Mouse (Mus musculus) liver, embryonic 12.5 days (tissue): Measurements from ENCODE around the gene Adamts8. TPM values are rescaled to one million over a fixed set of nuclear protein-coding genes. Genes with fewer than 3 reads are reported as not detected.

Source experiments
- ATAC-seq: fragments of 200-750 bp; cut with Nextera tagmentation; 2 replicates; pipeline ENCODE4 v1.8.0; 2017; ENCODE audit warnings: moderate number of reproducible peaks, mild to moderate bottlenecking, moderate library complexity
- H3K27ac ChIP-seq: fragments of 300-500 bp; sonication (generic); 2 replicates; pipeline ENCODE4 v1.5.1; 2016; ENCODE audit warnings: mild to moderate bottlenecking
- H3K27me3 ChIP-seq: fragments of 300-500 bp; sonication (generic); replicated peaks from 2 replicates; pipeline ENCODE4 v1.6.1; 2016; ENCODE audit warnings: mild to moderate bottlenecking, moderate library complexity
- H3K36me3 ChIP-seq: fragments of 300-500 bp; sonication (generic); 2 replicates; pipeline ENCODE4 v1.6.1; 2016; ENCODE audit warnings: mild to moderate bottlenecking, moderate library complexity
- H3K4me1 ChIP-seq: fragments of 300-500 bp; sonication (generic); 2 replicates; pipeline ENCODE4 v1.6.1; 2016
- H3K4me2 ChIP-seq: fragments of 300-500 bp; sonication (generic); 2 replicates; pipeline ENCODE4 v1.6.1; 2016; ENCODE audit warnings: mild to moderate bottlenecking, moderate library complexity
- H3K4me3 ChIP-seq: fragments of 300-500 bp; sonication (generic); 2 replicates; pipeline ENCODE4 v1.5.1; 2016; ENCODE audit warnings: mild to moderate bottlenecking, moderate library complexity
- H3K9ac ChIP-seq: fragments of 300-500 bp; sonication (generic); 2 replicates; pipeline ENCODE4 v1.6.1; 2016; ENCODE audit warnings: mild to moderate bottlenecking, moderate library complexity
- H3K9me3 ChIP-seq: fragments of 300-500 bp; sonication (generic); replicated peaks from 2 replicates; pipeline ENCODE4 v1.6.1; 2016; ENCODE audit warnings: mild to moderate bottlenecking, moderate library complexity
- WGBS: fragments of 180-500 bp; shearing (Covaris S2); methylation state at CpG from one replicate; pipeline ENCODE4 v1.1.7; 2016; ENCODE audit not compliant: insufficient replicate concordance; 5-methylcytosine and 5-hydroxymethylcytosine counted together
- polyA plus RNA-seq: library from polyadenylated mRNA; unstranded; fragments of >200 nt; fragmentation: Nextera tagmentation; extraction: Ambion mirVana; gene quantifications from 2 replicates; pipeline ENCODE4 v1.2.1, GENCODE M21; 2016

Gene Adamts8
- polyA plus RNA-seq, 1 experiment from 2014 or later = 0.13 TPM

DNA sequence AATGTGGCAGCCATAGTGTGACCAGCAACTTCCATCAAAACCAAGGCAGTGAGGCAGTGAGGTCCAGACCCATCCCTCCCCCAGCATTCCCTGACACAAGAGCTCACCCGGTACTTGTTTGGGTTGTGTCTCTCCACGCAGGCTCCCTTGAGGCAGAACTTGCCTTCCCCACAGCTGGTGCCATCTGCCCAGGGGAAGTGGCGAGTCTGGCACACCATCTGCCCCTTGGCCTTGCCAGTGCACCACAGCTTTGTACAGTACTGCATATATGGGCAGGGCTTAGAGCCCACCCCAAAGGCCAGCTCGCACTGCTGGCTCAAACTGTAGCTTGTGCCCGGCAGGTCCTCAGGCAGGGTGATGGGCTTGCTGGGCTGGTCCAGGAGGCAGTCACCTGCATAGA lies 31.9 kb upstream of the Adamts8 start:
- no peaks in the 10 kb centered on the region for H3K9me3 ChIP-seq
- 65% methylated on average over 5 of the region's 5 CpGs for WGBS
- H3K4me1 ChIP-seq = no peaks in the 10 kb centered on the region

DNA sequence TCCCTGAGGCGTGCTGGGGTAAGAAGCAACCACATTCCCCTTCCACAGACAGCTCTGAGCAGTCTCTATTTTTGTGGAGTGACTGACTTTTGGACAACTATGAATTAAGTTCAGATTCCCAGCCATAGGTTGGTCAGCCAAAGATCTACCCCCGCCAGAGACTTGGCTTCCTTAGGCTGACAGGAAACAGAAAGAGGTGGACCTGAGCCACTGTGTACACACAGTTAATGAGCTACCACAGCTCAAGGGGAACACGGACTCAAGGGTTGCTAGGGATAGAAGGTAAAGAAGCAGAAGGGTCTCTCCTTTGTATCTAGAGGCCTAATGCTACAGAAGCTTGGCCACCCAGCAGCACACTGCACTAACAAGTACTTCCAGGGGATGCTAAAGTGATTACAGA lies 30.2 kb upstream of the Adamts8 start:
- H3K27me3 ChIP-seq = no peaks in the 10 kb centered on the region
- 45% methylated on average over 3 of the region's 3 CpGs for WGBS
- H3K4me1 ChIP-seq = no peaks in the 10 kb centered on the region
- H3K4me2 ChIP-seq = no peak overlapping the region
- H3K9ac ChIP-seq = no peak overlapping the region
- H3K27ac ChIP-seq = no peak overlapping the region
- H3K4me3 ChIP-seq = no peak overlapping the region
- H3K9me3 ChIP-seq = no peaks in the 10 kb centered on the region
- no peaks in the 10 kb centered on the region for H3K36me3 ChIP-seq
- ATAC-seq = no peak

More for the DNA sequence above, 31.9 kb upstream of the Adamts8 start:
- H3K27me3 ChIP-seq = no peaks in the 10 kb centered on the region
- no peak overlapping the region for H3K4me2 ChIP-seq
- H3K36me3 ChIP-seq = no peaks in the 10 kb centered on the region
- H3K4me3 ChIP-seq = no peak overlapping the region
- no peak for ATAC-seq
- no peak overlapping the region for H3K27ac ChIP-seq
- H3K9ac ChIP-seq = no peak overlapping the region

DNA sequence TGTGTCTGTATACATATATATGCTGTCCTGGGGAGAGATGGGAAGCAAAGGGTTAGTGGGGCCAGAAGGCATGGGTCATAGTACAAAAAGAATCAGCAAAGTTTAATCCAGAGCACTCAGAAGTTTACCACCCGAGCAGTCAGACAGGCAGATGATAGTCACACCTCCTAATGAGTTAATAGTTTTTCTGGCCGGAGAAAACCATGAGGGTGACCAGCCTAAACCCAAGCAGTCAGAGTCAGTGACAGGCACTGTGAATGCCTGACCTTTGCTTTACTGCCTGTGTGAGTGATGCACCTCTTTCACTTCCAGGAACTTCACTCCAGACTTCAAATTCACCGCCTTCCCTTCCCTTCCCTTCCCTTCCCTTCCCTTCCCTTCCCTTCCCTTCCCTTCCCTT lies 28.9 kb upstream of the Adamts8 start:
- Histone ChIP-seq H3K27me3 (no peaks in the 10 kb centered on the region), H3K27ac (no peak overlapping the region), H3K4me3 (no peak overlapping the region), H3K36me3 (no peaks in the 10 kb centered on the region), H3K9me3 (no peaks in the 10 kb centered on the region), H3K4me1 (no peaks in the 10 kb centered on the region), H3K4me2 (no peak overlapping the region), H3K9ac (no peak overlapping the region)
- 67% methylated on average over 3 of the region's 3 CpGs for WGBS
- ATAC-seq = no peak

DNA sequence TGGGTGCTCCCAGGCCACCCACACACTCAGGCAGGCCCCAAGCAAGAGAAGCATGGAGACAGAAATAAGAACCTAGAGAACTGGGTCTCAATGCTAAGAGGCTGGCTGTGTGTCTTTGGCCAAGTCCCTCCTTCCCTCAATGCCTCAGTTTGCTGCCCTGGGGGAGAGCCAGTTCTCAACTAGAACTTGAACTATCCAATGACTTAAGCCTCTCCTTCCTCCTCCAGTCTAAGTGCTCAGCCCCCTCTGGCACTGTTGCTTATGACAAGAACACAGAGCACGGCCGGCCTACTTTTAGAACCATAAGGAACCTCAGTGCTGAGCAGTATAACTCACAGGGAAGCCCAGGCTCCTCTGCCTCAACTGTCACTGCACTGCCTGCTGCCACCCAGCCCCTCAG lies 28.1 kb upstream of the Adamts8 start:
- Histone ChIP-seq H3K27me3 (peaks cover 4% of the 10 kb centered on the region; the same call in 1 of the 2 replicates), H3K27ac (no peak overlapping the region), H3K4me1 (no peaks in the 10 kb centered on the region), H3K9me3 (no peaks in the 10 kb centered on the region), H3K4me2 (no peak overlapping the region), H3K4me3 (no peak overlapping the region), H3K9ac (no peak overlapping the region), H3K36me3 (no peaks in the 10 kb centered on the region)
- 73% methylated on average over 2 of the region's 2 CpGs for WGBS
- ATAC-seq = no peak

DNA sequence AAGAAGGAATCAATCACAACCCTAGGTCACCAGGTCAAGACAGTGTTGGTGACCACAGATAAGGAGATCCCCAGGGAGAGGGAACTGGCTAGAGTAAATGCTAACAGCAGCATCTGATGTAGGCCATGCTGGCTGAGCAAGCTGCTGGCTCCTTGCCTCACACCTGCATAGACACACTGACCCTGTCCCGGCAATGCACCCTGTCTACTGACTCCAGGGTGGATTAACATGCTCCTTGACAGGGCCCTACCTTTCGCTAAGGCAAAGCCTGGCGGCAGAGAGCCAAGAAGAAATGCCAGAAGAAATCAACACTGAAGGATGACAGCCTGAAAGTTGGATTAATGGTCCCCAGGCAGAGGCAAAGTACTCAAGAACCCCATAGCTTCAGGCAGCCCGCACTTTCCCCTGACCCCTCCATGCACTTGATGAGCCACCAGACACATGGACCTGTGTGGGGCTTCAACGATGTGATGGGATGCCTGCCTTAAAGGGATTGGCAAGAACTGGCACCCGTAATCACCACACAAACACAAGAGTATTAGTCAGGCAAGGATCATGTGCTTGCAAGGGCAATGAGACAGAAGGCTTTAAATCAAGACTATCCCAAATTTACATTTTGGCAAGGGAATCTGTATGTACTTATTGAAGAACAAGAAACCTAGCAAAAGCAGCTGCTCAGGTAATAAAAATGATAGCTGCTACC lies 25.9 kb upstream of the Adamts8 start:
- Histone ChIP-seq H3K9ac (no peak overlapping the region), H3K9me3 (no peaks in the 10 kb centered on the region), H3K4me1 (no peaks in the 10 kb centered on the region), H3K4me3 (no peak overlapping the region), H3K36me3 (no peaks in the 10 kb centered on the region), H3K27ac (no peak overlapping the region), H3K4me2 (no peak overlapping the region), H3K27me3 (peaks cover 20% of the 10 kb centered on the region)
- WGBS = 68% methylated on average over 6 of the region's 6 CpGs
- ATAC-seq = no peak

DNA sequence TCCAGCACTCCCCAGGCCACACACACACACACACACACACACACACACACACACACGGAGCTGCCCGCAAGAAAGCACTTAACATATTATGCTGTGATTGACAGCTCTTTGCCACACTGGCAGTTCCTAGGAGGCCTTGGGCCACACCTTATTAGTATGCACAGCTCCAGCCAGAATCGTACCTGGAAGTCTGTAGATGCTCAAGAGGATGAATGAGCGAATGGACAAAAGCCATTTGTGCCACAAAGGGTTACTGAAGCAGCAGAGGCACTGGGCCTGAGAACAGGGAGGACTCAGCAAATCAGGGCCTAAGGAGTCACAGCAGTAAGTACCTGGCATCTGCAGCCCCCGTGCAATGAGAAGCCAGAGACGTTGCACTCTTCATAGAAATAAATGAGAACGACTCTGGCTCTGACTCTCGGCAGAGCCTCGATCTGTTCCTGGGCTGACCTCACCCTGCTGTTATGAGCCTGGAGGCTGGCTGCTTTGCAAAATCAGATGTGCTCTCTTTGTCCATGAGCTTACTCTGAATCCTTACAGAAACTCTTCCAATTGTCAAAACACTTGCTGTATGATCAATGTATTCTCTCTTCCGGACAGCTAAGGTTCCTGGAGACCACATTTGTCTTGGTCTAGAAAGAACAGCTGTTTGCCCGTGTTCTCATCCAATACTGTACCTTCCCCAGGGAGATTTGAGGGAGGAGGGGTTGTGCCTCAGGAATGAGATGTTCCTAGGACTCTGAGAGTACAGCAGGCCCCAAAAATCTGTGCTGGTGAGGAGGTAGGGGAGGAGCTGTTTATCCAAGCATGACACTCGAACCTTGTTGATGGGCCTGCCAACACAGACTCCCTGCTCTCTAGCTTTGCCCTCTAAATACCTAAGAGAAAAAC lies 23.7 kb upstream of the Adamts8 start:
- H3K4me1 ChIP-seq = no peaks in the 10 kb centered on the region
- H3K27me3 ChIP-seq = peaks cover 43% of the 10 kb centered on the region
- no peak overlapping the region for H3K4me3 ChIP-seq
- ATAC-seq = no peak
- 57% methylated on average over 12 of the region's 12 CpGs for WGBS
- no peak overlapping the region for H3K4me2 ChIP-seq
- no peaks in the 10 kb centered on the region for H3K36me3 ChIP-seq
- H3K27ac ChIP-seq = no peak overlapping the region
- no peaks in the 10 kb centered on the region for H3K9me3 ChIP-seq
- no peak overlapping the region for H3K9ac ChIP-seq

DNA sequence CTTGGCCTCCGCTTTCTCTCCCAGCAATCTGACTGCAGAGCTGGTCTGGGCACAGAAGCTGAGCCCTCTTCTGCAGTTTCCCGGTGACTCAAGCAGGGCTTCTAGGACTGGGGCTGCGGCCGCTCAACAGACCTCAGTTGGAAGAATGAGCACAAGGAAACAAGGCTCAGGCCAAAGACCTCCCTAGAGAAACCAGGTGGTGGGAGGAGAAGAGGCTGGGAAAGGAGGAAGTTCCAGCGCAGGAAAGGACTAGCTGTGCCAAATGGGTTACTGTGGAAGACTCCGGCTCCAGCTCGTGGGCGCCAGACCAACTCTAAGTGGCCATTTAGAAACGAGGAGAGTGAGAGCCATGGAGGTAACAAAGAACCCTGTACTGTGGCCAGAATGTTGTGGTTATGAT lies 22.7 kb upstream of the Adamts8 start:
- 66% methylated on average over 9 of the region's 9 CpGs for WGBS
- no peak overlapping the region for H3K4me3 ChIP-seq
- no peak for ATAC-seq
- no peak overlapping the region for H3K9ac ChIP-seq
- H3K27ac ChIP-seq = no peak overlapping the region
- no peak overlapping the region for H3K4me2 ChIP-seq
- no peaks in the 10 kb centered on the region for H3K9me3 ChIP-seq
- H3K4me1 ChIP-seq = no peaks in the 10 kb centered on the region
- no peaks in the 10 kb centered on the region for H3K36me3 ChIP-seq
- H3K27me3 ChIP-seq = peaks cover 44% of the 10 kb centered on the region

DNA sequence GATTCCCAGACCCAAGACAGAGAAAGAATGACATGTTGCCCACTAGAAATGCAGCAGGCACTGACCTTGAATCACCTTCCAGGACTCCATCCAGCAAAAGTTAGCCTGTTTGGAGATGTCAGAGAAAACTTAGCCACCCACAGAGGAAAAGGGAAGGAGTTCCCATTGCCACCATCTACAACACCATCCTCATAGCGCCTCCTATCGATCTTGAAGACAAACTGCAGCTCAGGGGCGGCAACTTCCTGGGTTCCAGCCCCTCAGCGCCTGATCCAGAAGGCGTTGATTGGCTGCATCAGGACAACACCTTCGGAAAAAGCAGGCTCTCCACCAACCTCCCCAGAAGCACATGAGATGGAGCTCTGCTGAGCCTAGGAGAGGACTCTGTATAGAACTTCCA lies 21.6 kb upstream of the Adamts8 start:
- Histone ChIP-seq H3K9ac (no peak overlapping the region), H3K4me2 (no peak overlapping the region), H3K27me3 (peaks cover 44% of the 10 kb centered on the region), H3K4me1 (no peaks in the 10 kb centered on the region), H3K27ac (no peak overlapping the region), H3K9me3 (no peaks in the 10 kb centered on the region), H3K36me3 (no peaks in the 10 kb centered on the region), H3K4me3 (no peak overlapping the region)
- 13% methylated on average over 6 of the region's 6 CpGs for WGBS
- no peak for ATAC-seq

DNA sequence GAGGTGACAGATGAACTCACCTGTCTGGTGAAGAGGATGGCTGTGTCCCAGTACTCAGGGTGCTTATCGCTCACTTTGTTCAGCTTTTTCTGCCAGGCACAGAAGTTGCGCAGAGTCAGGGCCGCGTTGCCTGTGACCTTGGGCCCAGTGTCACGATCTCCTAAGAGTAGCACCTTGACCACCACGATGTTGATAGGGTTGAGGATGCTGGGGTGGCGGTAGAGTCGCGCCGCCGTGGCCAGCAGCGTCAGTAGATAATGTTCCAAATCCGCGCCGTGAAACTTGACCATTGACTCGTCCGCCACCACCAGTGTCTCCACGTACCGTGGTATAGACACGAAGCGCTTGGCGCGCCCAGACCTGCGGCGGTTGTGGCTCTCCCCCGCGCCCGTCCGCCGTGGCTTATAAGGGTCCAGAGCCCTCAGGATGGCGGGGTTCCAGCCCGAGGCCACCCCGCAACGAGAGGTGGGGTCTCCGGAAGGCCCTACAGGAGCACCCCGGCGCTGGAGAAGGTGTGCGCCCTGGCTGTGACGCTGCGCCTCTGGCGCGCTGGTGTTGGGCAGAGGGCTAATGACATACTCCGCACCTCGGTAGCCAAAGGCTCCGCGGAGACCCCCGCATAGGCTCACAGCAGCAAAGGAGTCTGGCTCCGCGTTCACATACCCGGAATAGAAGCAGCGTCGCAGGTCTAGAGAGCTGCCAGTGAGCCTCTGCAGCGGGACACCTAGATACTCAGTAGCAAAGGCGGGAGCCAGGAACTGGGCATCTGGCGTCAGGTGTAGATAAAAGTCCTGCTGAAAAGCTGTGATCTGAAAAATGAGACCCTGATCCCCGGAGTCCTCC lies 20.9 kb upstream of the Adamts8 start:
- Histone ChIP-seq H3K4me2 (peak overlapping the region; percentile 62), H3K36me3 (no peaks in the 10 kb centered on the region), H3K4me1 (no peaks in the 10 kb centered on the region), H3K4me3 (peak overlapping the region; percentile 45), H3K9me3 (no peaks in the 10 kb centered on the region), H3K9ac (no peak overlapping the region), H3K27me3 (peaks cover 44% of the 10 kb centered on the region), H3K27ac (no peak overlapping the region)
- 5% methylated on average over 56 of the region's 56 CpGs for WGBS
- ATAC-seq = no peak

DNA sequence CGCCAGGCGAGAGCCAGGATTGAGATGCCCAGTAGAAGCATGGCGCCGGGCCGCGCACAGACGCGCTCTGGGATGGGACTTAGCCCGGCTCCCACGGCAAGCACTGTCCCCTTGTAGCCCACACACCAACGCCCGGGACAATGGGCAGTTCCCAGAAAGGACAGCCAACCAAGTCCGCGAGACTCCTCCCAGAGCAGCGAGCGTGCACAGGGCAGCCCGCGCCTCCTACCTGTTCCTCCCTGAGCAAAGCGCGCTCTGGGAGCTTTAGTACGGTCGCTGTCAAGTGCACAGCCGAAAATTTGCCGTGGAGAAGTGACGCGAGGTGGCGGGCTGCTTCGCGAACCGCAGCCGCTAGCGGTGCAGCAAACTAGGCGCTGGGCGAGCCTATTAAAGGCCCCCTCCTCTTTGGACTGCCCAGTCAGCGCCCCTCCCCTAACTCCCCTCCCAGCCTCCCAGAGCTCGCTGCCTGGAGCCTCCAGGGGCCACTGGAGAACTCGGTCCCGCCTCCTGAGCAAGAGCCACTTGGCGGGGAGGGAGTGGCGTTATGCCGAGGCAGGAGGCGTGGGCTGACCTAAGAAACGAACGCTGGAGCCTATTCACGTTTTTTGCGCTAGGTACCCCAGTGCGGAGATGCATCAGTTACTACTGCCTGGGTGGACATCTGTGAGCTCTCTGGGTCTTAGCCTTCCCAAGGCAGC lies 20.0 kb upstream of the Adamts8 start, which contains the start of gene Adamts15:
TSS of gene Adamts15 (minus strand) at position 256 of the 698 bp plus-strand sequence.
- no peaks in the 10 kb centered on the region for H3K9me3 ChIP-seq
- WGBS = 1% methylated on average over 47 of the region's 47 CpGs
- no peak within 1 kb of the TSS for H3K27ac ChIP-seq
- peak; percentile 46; the same call in 1 of the 2 replicates for ATAC-seq
- peaks cover 44% of the 10 kb centered on the region for H3K27me3 ChIP-seq
- no peaks in the 10 kb centered on the region for H3K4me1 ChIP-seq
- H3K36me3 ChIP-seq = no peaks in the 10 kb centered on the region
- H3K4me2 ChIP-seq = peak within 1 kb of the TSS; percentile 62
- peak within 1 kb of the TSS; percentile 45 for H3K4me3 ChIP-seq
- H3K9ac ChIP-seq = no peak within 1 kb of the TSS

DNA sequence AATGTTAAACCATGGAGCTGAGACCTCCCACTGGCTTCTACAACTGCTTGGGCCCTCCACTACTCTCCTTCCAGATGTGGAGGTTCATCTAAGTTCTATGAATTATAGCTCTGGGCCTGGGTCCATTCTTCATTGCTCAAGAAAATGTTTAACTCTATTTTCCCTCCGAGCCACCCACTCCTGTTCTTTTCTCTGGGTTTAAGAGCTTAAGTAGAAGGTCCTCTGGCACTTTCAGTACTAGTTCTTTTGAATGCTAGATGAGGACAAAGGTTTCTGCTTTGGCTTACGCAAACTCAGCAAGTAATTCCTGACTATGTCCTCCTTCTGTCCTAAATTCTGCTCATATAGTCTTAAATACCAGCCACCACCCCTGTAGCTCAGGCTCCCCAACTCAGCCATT lies 13.6 kb upstream of the Adamts8 start:
- Histone ChIP-seq H3K4me2 (no peak overlapping the region), H3K4me1 (no peaks in the 10 kb centered on the region), H3K9me3 (no peaks in the 10 kb centered on the region), H3K36me3 (no peaks in the 10 kb centered on the region), H3K9ac (no peak overlapping the region), H3K27ac (no peak overlapping the region), H3K27me3 (peaks cover under 1% of the 10 kb centered on the region; the same call in 1 of the 2 replicates), H3K4me3 (no peak overlapping the region)
- no peak for ATAC-seq
- WGBS = 58% methylated on average over 2 of the region's 2 CpGs
